Mouse (Mus musculus) intestine, postnatal 0 days (tissue): ENCODE measurements around the gene Armc3. TPM values are rescaled to one million over a fixed set of nuclear protein-coding genes. Genes with fewer than 3 reads are reported as not detected.

Source experiments
- ATAC-seq: fragments of 200-750 bp; cut with Nextera tagmentation; 2 replicates; pipeline ENCODE4 v1.8.0; 2017; ENCODE audit warnings: mild to moderate bottlenecking, moderate TSS enrichment, moderate library complexity
- H3K27ac ChIP-seq: fragments of 300-500 bp; sonication (generic); 2 replicates; pipeline ENCODE4 v1.5.1; 2014; ENCODE audit warnings: mild to moderate bottlenecking, low read depth, low read length, moderate library complexity
- H3K27me3 ChIP-seq: fragments of 300-500 bp; sonication (generic); replicated peaks from 2 replicates; pipeline ENCODE4 v1.6.1; 2014; ENCODE audit warnings: low read length, mixed read lengths; ENCODE audit not compliant: control insufficient read depth, insufficient read depth
- H3K36me3 ChIP-seq: fragments of 300-500 bp; sonication (generic); 2 replicates; pipeline ENCODE4 v1.6.1; 2014; ENCODE audit warnings: mild to moderate bottlenecking, moderate library complexity; ENCODE audit not compliant: control insufficient read depth, insufficient read depth
- H3K4me1 ChIP-seq: fragments of 300-500 bp; sonication (generic); replicated peaks from 2 replicates; pipeline ENCODE4 v1.6.1; 2014; ENCODE audit warnings: antibody characterized with exemption, low read length, mixed read lengths; ENCODE audit not compliant: control insufficient read depth, insufficient read depth
- H3K4me2 ChIP-seq: fragments of 300-500 bp; sonication (generic); replicated peaks from 2 replicates; pipeline ENCODE4 v1.6.1; 2014; ENCODE audit warnings: low read depth, mild to moderate bottlenecking, moderate library complexity
- H3K4me3 ChIP-seq: fragments of 300-500 bp; sonication (generic); 2 replicates; pipeline ENCODE4 v1.5.1; 2014; ENCODE audit warnings: low read depth, low read length
- H3K9ac ChIP-seq: fragments of 300-500 bp; sonication (generic); 2 replicates; pipeline ENCODE4 v1.6.1; 2014; ENCODE audit warnings: mild to moderate bottlenecking, low read depth, low read length
- H3K9me3 ChIP-seq: fragments of 300-500 bp; sonication (generic); 2 replicates; pipeline ENCODE4 v1.6.1; 2016; ENCODE audit warnings: mixed run types; ENCODE audit not compliant: control insufficient read depth
- CTCF ChIP-seq: sonication (generic); IDR thresholded peaks from 2 replicates; pipeline ENCODE4 v1.5.1; 2016; ENCODE audit warnings: low read depth, mild to moderate bottlenecking, control low read depth, antibody characterized with exemption, moderate library complexity
- WGBS: fragments of 180-500 bp; shearing (Covaris S2); extraction: QIAGEN DNeasy Blood & Tissue Kit; methylation state at CpG from one replicate; pipeline ENCODE4 v1.1.7; 2014; 5-methylcytosine and 5-hydroxymethylcytosine counted together
- polyA plus RNA-seq: library from polyadenylated mRNA; unstranded; fragments of >200 nt; fragmentation: Nextera tagmentation; extraction: Ambion mirVana; gene quantifications from 2 replicates; pipeline ENCODE4 v1.2.1, GENCODE M21; 2015

Gene Armc3
- polyA plus RNA-seq, 1 experiment from 2014 or later: 0.09 TPM

GRCm38 (mm10) chr2:19267396-19267795, 68.3 kb downstream of the Armc3 start:
- H3K4me2 ChIP-seq: no peak overlapping the region
- H3K9me3 ChIP-seq: no peaks in the 10 kb centered on the region
- no peak overlapping the region for H3K9ac ChIP-seq
- no peak overlapping the region for H3K27ac ChIP-seq
- TF ChIP-seq CTCF: no peak
- no peaks in the 10 kb centered on the region for H3K36me3 ChIP-seq
- H3K4me3 ChIP-seq: no peak overlapping the region
- no peak for ATAC-seq
- no peaks in the 10 kb centered on the region for H3K4me1 ChIP-seq
- no peaks in the 10 kb centered on the region for H3K27me3 ChIP-seq
- WGBS: 73% methylated on average over 2 of the region's 2 CpGs

GRCm38 (mm10) chr2:19269955-19270354, 70.9 kb downstream of the Armc3 start:
- Histone ChIP-seq H3K27ac (no peak overlapping the region), H3K9me3 (no peaks in the 10 kb centered on the region), H3K4me1 (no peaks in the 10 kb centered on the region), H3K4me2 (no peak overlapping the region), H3K27me3 (no peaks in the 10 kb centered on the region), H3K9ac (no peak overlapping the region), H3K36me3 (no peaks in the 10 kb centered on the region), H3K4me3 (no peak overlapping the region)
- ATAC-seq: no peak
- WGBS: 65% methylated on average over 5 of the region's 5 CpGs
- TF ChIP-seq CTCF: peak; percentile 50

GRCm38 (mm10) chr2:19270709-19271120, 71.6 kb downstream of the Armc3 start:
- no peak overlapping the region for H3K4me3 ChIP-seq
- H3K4me1 ChIP-seq: no peaks in the 10 kb centered on the region
- 43% methylated on average over 9 of the region's 9 CpGs for WGBS
- TF ChIP-seq CTCF: 0 out of 2 replicates have a peak, but pooled peaks have one; percentile 6
- no peaks in the 10 kb centered on the region for H3K27me3 ChIP-seq
- H3K36me3 ChIP-seq: no peaks in the 10 kb centered on the region
- H3K9me3 ChIP-seq: no peaks in the 10 kb centered on the region
- no peak for ATAC-seq
- no peak overlapping the region for H3K4me2 ChIP-seq
- H3K27ac ChIP-seq: no peak overlapping the region
- no peak overlapping the region for H3K9ac ChIP-seq

- Histone ChIP-seq H3K27ac (no peak overlapping the region), H3K4me2 (no peak overlapping the region), H3K36me3 (no peaks in the 10 kb centered on the region), H3K27me3 (no peaks in the 10 kb centered on the region), H3K9ac (no peak overlapping the region), H3K9me3 (no peaks in the 10 kb centered on the region), H3K4me1 (no peaks in the 10 kb centered on the region), H3K4me3 (no peak overlapping the region)
- TF ChIP-seq CTCF: peak; percentile 38
- whole genome bisulfite sequencing: 57% methylated on average over 2 of the region's 2 CpGs
- no peak for ATAC-seq
Observed at GRCm38 (mm10) chr2:19274583-19274982, 75.5 kb downstream of the Armc3 start.

GRCm38 (mm10) chr2:19275602-19276539, 76.8 kb downstream of the Armc3 start:
- H3K9ac ChIP-seq: peak overlapping the region; percentile 53
- no peak overlapping the region for H3K27ac ChIP-seq
- peak; percentile 91 for TF ChIP-seq CTCF

GRCm38 (mm10) chr2:19280331-19280730, 81.2 kb downstream of the Armc3 start:
- ATAC-seq: no peak
- Histone ChIP-seq H3K9me3 (no peaks in the 10 kb centered on the region), H3K9ac (no peak overlapping the region), H3K27ac (no peak overlapping the region), H3K4me1 (no peaks in the 10 kb centered on the region), H3K4me3 (no peak overlapping the region), H3K36me3 (no peaks in the 10 kb centered on the region), H3K27me3 (no peaks in the 10 kb centered on the region), H3K4me2 (no peak overlapping the region)
- 88% methylated on average over 11 of the region's 11 CpGs for WGBS
- no peak for TF ChIP-seq CTCF

More at GRCm38 (mm10) chr2:19275602-19276539, 76.8 kb downstream of the Armc3 start:
- H3K9me3 ChIP-seq: no peaks in the 10 kb centered on the region
- no peaks in the 10 kb centered on the region for H3K4me1 ChIP-seq
- peak overlapping the region; percentile 39 for H3K4me3 ChIP-seq
- peak; percentile 47; the same call in 1 of the 2 replicates for ATAC-seq
- H3K4me2 ChIP-seq: peak overlapping the region; percentile 78
- no peaks in the 10 kb centered on the region for H3K27me3 ChIP-seq
- H3K36me3 ChIP-seq: no peaks in the 10 kb centered on the region
- 7% methylated on average over 25 of the region's 25 CpGs for WGBS
